Mouse (Mus musculus) thymus, adult 2 months (tissue): ENCODE measurements around the gene Adamts10.

Experiments
- CTCF ChIP-seq: fragments of 200-500 bp; IDR thresholded peaks from 2 replicates; pipeline ENCODE4 v1.5.1; 2012; ENCODE audit warnings: mild to moderate bottlenecking, control low read depth, low read length, moderate library complexity, borderline replicate concordance; ENCODE audit not compliant: control insufficient read depth, poor library complexity, insufficient read depth; ENCODE audit errors: extremely low read depth
- POLR2A ChIP-seq: fragments of 200-500 bp; IDR thresholded peaks from 2 replicates; pipeline ENCODE4 v1.6.1; 2012; ENCODE audit warnings: mild to moderate bottlenecking, low read length, control low read depth, moderate library complexity; ENCODE audit not compliant: control insufficient read depth, poor library complexity, insufficient read depth; ENCODE audit errors: extremely low read depth

GRCm38 (mm10) chr17:33526506-33526905 lies 2.5 kb downstream of the Adamts10 start:
- no peak for TF ChIP-seq CTCF
- TF ChIP-seq POLR2A = no peak
